Mouse (Mus musculus) myocyte (in vitro differentiated cells): ENCODE data around the gene Tmem267.

Experiments used
- CEBPB ChIP-seq: IDR thresholded peaks from 2 replicates; pipeline ENCODE4 v1.6.1; 2011; ENCODE audit warnings: mild to moderate bottlenecking, moderate library complexity; ENCODE audit not compliant: poor library complexity, insufficient read depth, severe bottlenecking
- E2F4 ChIP-seq: IDR thresholded peaks from one replicate; pipeline ENCODE4 v1.6.1; 2011; ENCODE audit warnings: mild to moderate bottlenecking, control low read depth, moderate library complexity; ENCODE audit not compliant: insufficient read depth
- MAX ChIP-seq: IDR thresholded peaks from one replicate; pipeline ENCODE4 v1.6.1; 2011; ENCODE audit warnings: low read depth, mild to moderate bottlenecking, control low read depth
- MYOD1 ChIP-seq, 3 experiments: IDR thresholded peaks; one replicate each; pipeline ENCODE4 v1.6.1; 2011; ENCODE audit warnings: control low read depth in 2 of 3, low read depth in 2 of 3, mild to moderate bottlenecking in 2 of 3, moderate library complexity in 1 of 3; ENCODE audit not compliant: insufficient read length in 2 of 3, control insufficient read depth in 1 of 3
- MYOG ChIP-seq, 3 experiments: IDR thresholded peaks; one replicate each; pipeline ENCODE4 v1.6.1; 2011; ENCODE audit warnings: control low read depth in 2 of 3, low read depth in 2 of 3, mild to moderate bottlenecking in 2 of 3; ENCODE audit not compliant: insufficient read length in 2 of 3, control insufficient read depth in 1 of 3, insufficient read depth in 1 of 3
- POLR2A ChIP-seq: IDR thresholded peaks from one replicate; pipeline ENCODE4 v1.6.1; 2011; ENCODE audit warnings: low read depth, mild to moderate bottlenecking, control low read depth, moderate library complexity; ENCODE audit not compliant: insufficient read length
- POLR2AphosphoS2 ChIP-seq: IDR thresholded peaks from one replicate; pipeline ENCODE4 v1.6.1; 2011; ENCODE audit warnings: low read depth, control low read depth; ENCODE audit not compliant: insufficient read length
- SRF ChIP-seq: IDR thresholded peaks from one replicate; pipeline ENCODE4 v1.6.1; 2011; ENCODE audit warnings: low read depth; ENCODE audit not compliant: control insufficient read depth, insufficient read length
- TCF12 ChIP-seq: IDR thresholded peaks from one replicate; pipeline ENCODE4 v1.6.1; 2011; ENCODE audit warnings: mild to moderate bottlenecking, control low read depth; ENCODE audit not compliant: poor library complexity, insufficient read depth, severe bottlenecking
- TCF3 ChIP-seq: IDR thresholded peaks from one replicate; pipeline ENCODE4 v1.6.1; 2011; ENCODE audit warnings: low read depth, control low read depth; ENCODE audit not compliant: insufficient read length
- USF1 ChIP-seq: IDR thresholded peaks from one replicate; pipeline ENCODE4 v1.6.1; 2011; ENCODE audit warnings: low read depth, mild to moderate bottlenecking, control low read depth, moderate library complexity

GRCm38 (mm10) chr13:119637837-119638236, 150.0 kb downstream of the Tmem267 start:
- TF ChIP-seq POLR2A (no peak), MYOD1 (IDR thresholded peaks at IDR 0.05; ENCODE audit: control insufficient read depth in 1 of 3, insufficient read length in 2 of 3, low read depth in 2 of 3) (no peak), MAX (no peak), USF1 (no peak), POLR2AphosphoS2 (no peak), TCF12 (no peak), E2F4 (no peak), CEBPB (no peak), MYOG (IDR thresholded peaks at IDR 0.05; ENCODE audit: control insufficient read depth in 1 of 3, insufficient read depth in 1 of 3, insufficient read length in 2 of 3, low read depth in 2 of 3) (no peak), SRF (no peak), TCF3 (no peak)
